Mouse (Mus musculus) liver, embryonic 16.5 days (tissue): ENCODE data around the gene Mpnd. TPM values are rescaled to one million over a fixed set of nuclear protein-coding genes. Genes with fewer than 3 reads are reported as not detected.

Experiments
- ATAC-seq: fragments of 200-750 bp; cut with Nextera tagmentation; 2 replicates; pipeline ENCODE4 v1.8.0; 2017; ENCODE audit warnings: low read depth, mild to moderate bottlenecking, moderate number of reproducible peaks, moderate library complexity
- H3K27ac ChIP-seq: fragments of 300-500 bp; sonication (generic); 2 replicates; pipeline ENCODE4 v1.5.1; 2014; ENCODE audit warnings: mild to moderate bottlenecking, low read length
- H3K27me3 ChIP-seq: fragments of 300-500 bp; sonication (generic); 2 replicates; pipeline ENCODE4 v1.6.1; 2014; ENCODE audit warnings: low read depth, low read length, mixed read lengths; ENCODE audit not compliant: control insufficient read depth, insufficient read depth
- H3K36me3 ChIP-seq: fragments of 300-500 bp; sonication (generic); 2 replicates; pipeline ENCODE4 v1.6.1; 2014; ENCODE audit warnings: mild to moderate bottlenecking; ENCODE audit not compliant: control insufficient read depth, insufficient read depth
- H3K4me1 ChIP-seq: fragments of 300-500 bp; sonication (generic); 2 replicates; pipeline ENCODE4 v1.6.1; 2014; ENCODE audit warnings: low read depth, low read length, mixed read lengths; ENCODE audit not compliant: control insufficient read depth
- H3K4me2 ChIP-seq: fragments of 300-500 bp; sonication (generic); 2 replicates; pipeline ENCODE4 v1.6.1; 2014; ENCODE audit warnings: low read depth, low read length, mixed read lengths
- H3K4me3 ChIP-seq: fragments of 300-500 bp; sonication (generic); 2 replicates; pipeline ENCODE4 v1.5.1; 2014; ENCODE audit warnings: low read depth, mild to moderate bottlenecking, low read length
- H3K9ac ChIP-seq: fragments of 300-500 bp; sonication (generic); 2 replicates; pipeline ENCODE4 v1.6.1; 2014; ENCODE audit warnings: low read depth, low read length
- H3K9me3 ChIP-seq: fragments of 300-500 bp; sonication (generic); replicated peaks from 2 replicates; pipeline ENCODE4 v1.6.1; 2016; ENCODE audit warnings: low read length; ENCODE audit not compliant: control insufficient read depth
- WGBS: fragments of 180-500 bp; shearing (Covaris S2); extraction: QIAGEN DNeasy Blood & Tissue Kit; methylation state at CpG from one replicate; pipeline ENCODE4 v1.1.7; 2014; ENCODE audit not compliant: insufficient replicate concordance; 5-methylcytosine and 5-hydroxymethylcytosine counted together
- polyA plus RNA-seq: library from polyadenylated mRNA; unstranded; fragments of >200 nt; fragmentation: Nextera tagmentation; extraction: Ambion mirVana; gene quantifications from 2 replicates; pipeline ENCODE4 v1.2.1, GENCODE M21; 2015

Mpnd gene
- polyA plus RNA-seq, 1 experiment from 2014 or later, result 16.2 TPM

DNA sequence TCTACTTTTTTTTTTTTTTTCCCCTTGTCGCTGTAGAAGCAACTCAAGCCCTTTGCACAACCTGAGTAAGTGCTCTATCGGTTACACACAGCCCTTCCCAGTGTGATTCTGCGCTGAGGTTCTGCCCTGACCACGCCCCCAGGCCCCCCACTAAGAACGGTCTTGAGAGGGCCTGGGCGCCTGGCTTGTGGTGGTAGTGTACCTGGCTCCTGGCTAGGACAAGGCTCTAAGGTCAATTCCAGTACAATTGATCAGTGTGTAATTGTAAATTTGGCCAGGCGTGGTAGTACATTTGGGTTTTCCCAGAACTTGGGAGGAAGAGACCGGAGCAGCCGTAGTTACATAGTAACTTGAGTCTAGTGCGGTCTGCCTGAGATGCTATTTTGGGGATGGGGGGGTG is 1.4 kb downstream of the Mpnd start:
- no peak overlapping the region for H3K9ac ChIP-seq
- H3K36me3 ChIP-seq, result no peaks in the 10 kb centered on the region
- no peak for ATAC-seq
- 60% methylated on average over 10 of the region's 10 CpGs for WGBS
- H3K4me1 ChIP-seq, result peaks cover 26% of the 10 kb centered on the region
- H3K9me3 ChIP-seq, result no peaks in the 10 kb centered on the region
- no peaks in the 10 kb centered on the region; the same call in 1 of the 2 replicates for H3K27me3 ChIP-seq
- H3K4me2 ChIP-seq, result no peak overlapping the region
- no peak overlapping the region for H3K4me3 ChIP-seq
- no peak overlapping the region for H3K27ac ChIP-seq

DNA sequence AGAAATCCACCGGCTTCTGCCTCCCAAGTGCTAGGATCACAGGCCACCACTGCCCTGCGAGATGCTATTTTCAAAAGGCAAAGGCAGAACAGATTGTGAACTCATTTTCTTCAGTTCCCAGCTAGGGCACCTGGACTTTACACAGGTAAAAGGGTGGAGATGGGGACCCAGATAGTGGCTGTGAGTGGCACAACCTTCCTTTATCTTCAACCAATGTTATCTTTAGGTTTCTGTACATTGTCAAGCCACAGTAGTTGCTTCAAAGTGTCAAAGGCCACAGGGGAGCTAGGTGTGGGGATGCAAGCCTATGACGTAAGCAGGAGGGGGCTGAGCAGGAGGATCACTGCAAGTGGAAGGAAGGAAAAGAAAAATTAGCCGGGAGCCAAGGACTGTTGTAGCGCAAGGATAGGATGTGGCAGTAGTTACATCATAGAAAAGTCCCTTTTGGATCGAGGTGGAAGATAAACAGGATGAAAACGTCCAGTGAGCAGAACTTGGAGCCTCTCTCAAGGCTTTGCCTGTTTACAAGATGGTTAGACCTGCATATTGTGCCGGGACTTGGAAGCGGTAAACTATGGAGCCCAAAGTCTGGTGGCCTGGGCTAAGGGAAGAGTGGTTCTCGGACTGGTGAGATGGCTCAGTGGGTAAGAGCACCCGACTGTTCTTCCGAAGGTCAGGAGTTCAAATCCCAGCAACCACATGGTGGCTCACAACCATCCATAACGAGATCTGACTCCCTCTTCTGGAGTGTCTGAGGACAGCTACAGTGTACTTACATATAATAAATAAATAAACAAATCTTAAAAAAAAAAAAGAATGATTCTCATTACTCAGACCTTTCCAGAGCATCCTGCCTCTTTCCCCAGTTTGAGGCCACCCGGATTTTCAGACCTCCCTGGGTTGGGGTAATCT is 2.2 kb downstream of the Mpnd start:
- no peak for ATAC-seq
- no peaks in the 10 kb centered on the region for H3K36me3 ChIP-seq
- WGBS, result 36% methylated on average over 13 of the region's 14 CpGs
- H3K9ac ChIP-seq, result no peak overlapping the region
- peaks cover 26% of the 10 kb centered on the region for H3K4me1 ChIP-seq
- H3K9me3 ChIP-seq, result no peaks in the 10 kb centered on the region
- peak overlapping the region; percentile 87; the same call in 1 of the 2 replicates for H3K4me2 ChIP-seq
- H3K27ac ChIP-seq, result peak overlapping the region; percentile 56
- no peaks in the 10 kb centered on the region; the same call in 1 of the 2 replicates for H3K27me3 ChIP-seq
- peak overlapping the region; percentile 79 for H3K4me3 ChIP-seq

GRCm38 (mm10) chr17:56008356-56009087 is 3.0 kb downstream of the Mpnd start:
- WGBS, result under 1% methylated on average over 21 of the region's 21 CpGs
- Histone ChIP-seq H3K4me3 (peak overlapping the region; percentile 79), H3K27ac (peak overlapping the region; percentile 64), H3K9ac (peak overlapping the region; percentile 53), H3K9me3 (no peaks in the 10 kb centered on the region), H3K4me2 (peak overlapping the region; percentile 87), H3K27me3 (no peaks in the 10 kb centered on the region; the same call in 1 of the 2 replicates), H3K36me3 (no peaks in the 10 kb centered on the region), H3K4me1 (peaks cover 26% of the 10 kb centered on the region)
- peak; percentile 86 for ATAC-seq

GRCm38 (mm10) chr17:56009088-56009961 is 3.8 kb downstream of the Mpnd start:
- Histone ChIP-seq H3K4me3 (peak overlapping the region; percentile 79), H3K27ac (peak overlapping the region; percentile 64), H3K9me3 (no peaks in the 10 kb centered on the region), H3K4me2 (peak overlapping the region; percentile 87), H3K36me3 (no peaks in the 10 kb centered on the region), H3K27me3 (no peaks in the 10 kb centered on the region; the same call in 1 of the 2 replicates), H3K9ac (peak overlapping the region; percentile 72), H3K4me1 (peaks cover 26% of the 10 kb centered on the region)
- peak; percentile 89 for ATAC-seq
- WGBS, result 1% methylated on average over 62 of the region's 62 CpGs

- Histone ChIP-seq H3K4me3 (peak overlapping the region; percentile 79), H3K4me1 (peaks cover 26% of the 10 kb centered on the region), H3K4me2 (peak overlapping the region; percentile 87), H3K27me3 (no peaks in the 10 kb centered on the region; the same call in 1 of the 2 replicates), H3K9ac (peak overlapping the region; percentile 72), H3K27ac (no peak overlapping the region), H3K9me3 (no peaks in the 10 kb centered on the region), H3K36me3 (no peaks in the 10 kb centered on the region)
- ATAC-seq, result no peak
- WGBS, result 50% methylated on average over 2 of the region's 2 CpGs
Measured at GRCm38 (mm10) chr17:56009962-56010240, 4.4 kb downstream of the Mpnd start.

- 57% methylated on average over 14 of the region's 14 CpGs for WGBS
- no peaks in the 10 kb centered on the region for H3K9me3 ChIP-seq
- peak overlapping the region; percentile 87 for H3K4me2 ChIP-seq
- no peak overlapping the region for H3K27ac ChIP-seq
- no peak for ATAC-seq
- H3K4me3 ChIP-seq, result peak overlapping the region; percentile 79; the same call in 1 of the 2 replicates
- no peaks in the 10 kb centered on the region for H3K36me3 ChIP-seq
- H3K4me1 ChIP-seq, result peaks cover 26% of the 10 kb centered on the region
- no peak overlapping the region for H3K9ac ChIP-seq
- H3K27me3 ChIP-seq, result no peaks in the 10 kb centered on the region; the same call in 1 of the 2 replicates
Measured at GRCm38 (mm10) chr17:56010255-56010654, 4.7 kb downstream of the Mpnd start.

DNA sequence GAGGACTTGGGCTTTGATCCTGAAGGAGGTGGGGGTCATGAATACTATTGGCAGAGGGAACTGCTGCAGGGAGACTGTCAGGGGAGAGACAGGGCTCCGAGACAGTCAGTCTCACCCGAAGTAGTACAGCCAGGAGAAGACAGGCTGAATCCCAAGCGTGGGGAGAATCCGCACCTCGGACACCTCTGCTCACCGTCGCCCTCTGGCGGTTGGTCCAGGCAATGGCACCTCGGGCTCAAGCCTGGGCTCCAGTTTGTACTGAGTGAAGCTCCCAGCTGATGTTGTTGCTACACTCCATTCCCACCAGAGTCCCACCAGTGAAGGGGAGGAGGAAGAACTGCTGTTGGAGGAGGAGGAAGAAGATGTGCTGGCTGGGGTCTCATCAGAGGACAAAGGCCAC is 5.2 kb downstream of the Mpnd start:
- H3K36me3 ChIP-seq, result peaks cover 2% of the 10 kb centered on the region; the same call in 1 of the 2 replicates
- no peak overlapping the region for H3K4me2 ChIP-seq
- no peaks in the 10 kb centered on the region; the same call in 1 of the 2 replicates for H3K27me3 ChIP-seq
- 5% methylated on average over 9 of the region's 9 CpGs for WGBS
- H3K4me3 ChIP-seq, result no peak overlapping the region
- H3K9me3 ChIP-seq, result no peaks in the 10 kb centered on the region
- H3K4me1 ChIP-seq, result peaks cover 26% of the 10 kb centered on the region
- H3K27ac ChIP-seq, result no peak overlapping the region
- ATAC-seq, result no peak
- H3K9ac ChIP-seq, result no peak overlapping the region

GRCm38 (mm10) chr17:56011441-56011840 is 5.9 kb downstream of the Mpnd start:
- Histone ChIP-seq H3K4me2 (no peak overlapping the region), H3K9ac (no peak overlapping the region), H3K27ac (no peak overlapping the region), H3K9me3 (no peaks in the 10 kb centered on the region), H3K27me3 (no peaks in the 10 kb centered on the region; the same call in 1 of the 2 replicates), H3K36me3 (peaks cover 9% of the 10 kb centered on the region; the same call in 1 of the 2 replicates), H3K4me1 (peaks cover 26% of the 10 kb centered on the region), H3K4me3 (no peak overlapping the region)
- ATAC-seq, result no peak
- 69% methylated on average over 7 of the region's 7 CpGs for WGBS
